Comparison of ENCODE assay signal across 35 mouse cellular contexts in genomic region chr6:41911625-41912024, GRCm38 (mm10). TPM values are rescaled to one million over a fixed set of nuclear protein-coding genes. Genes with fewer than 3 reads are reported as not detected.
DNase-seq lines count a peak whose midpoint lies in the region; ATAC-seq and TF ChIP-seq lines count a peak whose summit lies in the region.
"Had no signal": no experiment of that assay in that cellular context is flagged by ENCODE, and none has a peak within 500 bp of the region (broad histone marks: within the 10 kb centered on the region; RNA-seq: fewer than 3 reads in every experiment).

No protein-coding gene starts in this region.

- H3K9me3 ChIP-seq in forebrain, postnatal 0 days (ENCODE audit: low read length), result no peaks in the 10 kb centered on the region
- no peaks in the 10 kb centered on the region for H3K9me3 ChIP-seq in forebrain, embryonic 12.5 days
- H3K9me3 ChIP-seq: forebrain, embryonic 13.5 days; heart, embryonic 10.5 days; heart, embryonic 13.5 days had no signal

- no peak overlapping the region for H3K9ac ChIP-seq in forebrain, postnatal 0 days
- H3K9ac ChIP-seq in forebrain, embryonic 12.5 days, result no peak overlapping the region
- H3K9ac ChIP-seq: forebrain, embryonic 13.5 days; heart, embryonic 13.5 days; hindbrain, embryonic 14.5 days had no signal

- 70% methylated on average over 5 of the region's 5 CpGs for WGBS in forebrain, postnatal 0 days
- 82% methylated on average over 5 of the region's 5 CpGs for WGBS in forebrain, embryonic 12.5 days

- TF ChIP-seq CTCF in forebrain, postnatal 0 days (IDR thresholded peaks at IDR 0.05; ENCODE audit: low read depth), result no peak

- no peak overlapping the region for H3K4me2 ChIP-seq in forebrain, postnatal 0 days (ENCODE audit: low read depth)
- H3K4me2 ChIP-seq in forebrain, embryonic 12.5 days, result no peak overlapping the region
- H3K4me2 ChIP-seq: forebrain, embryonic 13.5 days; heart, embryonic 13.5 days; hindbrain, embryonic 14.5 days had no signal

- no peaks in the 10 kb centered on the region for H3K36me3 ChIP-seq in forebrain, postnatal 0 days (ENCODE audit: insufficient read depth)
- H3K36me3 ChIP-seq in forebrain, embryonic 12.5 days (replicated peaks), result no peaks in the 10 kb centered on the region
- H3K36me3 ChIP-seq: heart, embryonic 10.5 days; heart, embryonic 13.5 days had no signal

- DNase-seq in forebrain, postnatal 0 days, result peak; percentile 46
- peak; percentile 66 for DNase-seq in adipocyte (ENCODE audit: low spot score)
- peak; percentile 19 for DNase-seq in brain, adult 2 months (ENCODE audit: low read depth, low spot score)
- peak; percentile 84 for DNase-seq in gonadal fat pad, adult 2 months (ENCODE audit: low read depth)
- DNase-seq in T-cell, adult 2 months (ENCODE audit: low spot score), result no peak
- DNase-seq: adrenal gland, postnatal 10 days; adrenal gland, postnatal 36 days; cerebellum, adult 18-20 months; cerebellum, adult 9-11 months; gastrocnemius, adult 2 months; gastrocnemius, postnatal 14 days; heart, adult 18-20 months; heart, postnatal 14 days; heart, postnatal 4 days; kidney, adult 18-20 months had no signal

- H3K27ac ChIP-seq in forebrain, postnatal 0 days (ENCODE audit: low read depth, low read length), result no peak overlapping the region
- H3K27ac ChIP-seq in forebrain, embryonic 12.5 days, result no peak overlapping the region
- H3K27ac ChIP-seq: forebrain, embryonic 13.5 days; gastrocnemius, adult 2 months; heart, embryonic 10.5 days; heart, embryonic 13.5 days; hindbrain, embryonic 14.5 days; hindbrain, postnatal 0 days had no signal

- H3K4me3 ChIP-seq in forebrain, postnatal 0 days (ENCODE audit: low read depth, low read length), result no peak overlapping the region
- no peak overlapping the region for H3K4me3 ChIP-seq in forebrain, embryonic 12.5 days (replicated peaks)
- H3K4me3 ChIP-seq: forebrain, embryonic 13.5 days; gastrocnemius, adult 2 months; heart, embryonic 10.5 days; heart, embryonic 13.5 days had no signal

- peak; percentile 51; the same call in 1 of the 2 replicates for ATAC-seq in forebrain, postnatal 0 days
- no peak for ATAC-seq in forebrain, embryonic 12.5 days (ENCODE audit: low FRiP score)
- ATAC-seq: activated CD4-positive, CD25-positive, alpha-beta regulatory T cell, adult 4 months; CD4-positive, CD25-positive, alpha-beta regulatory T cell, adult 4 months; forebrain, embryonic 13.5 days; forebrain, embryonic 16.5 days; hindbrain, postnatal 0 days; inflammation-experienced regulatory T-cells, adult 6 months; intestine, embryonic 16.5 days had no signal

- H3K4me1 ChIP-seq in forebrain, postnatal 0 days (ENCODE audit: insufficient read depth), result no peaks in the 10 kb centered on the region
- no peaks in the 10 kb centered on the region for H3K4me1 ChIP-seq in forebrain, embryonic 12.5 days
- H3K4me1 ChIP-seq: forebrain, embryonic 13.5 days; heart, embryonic 10.5 days; heart, embryonic 13.5 days had no signal

- H3K27me3 ChIP-seq in forebrain, postnatal 0 days (ENCODE audit: insufficient read depth, low read length), result no peaks in the 10 kb centered on the region
- no peaks in the 10 kb centered on the region for H3K27me3 ChIP-seq in forebrain, embryonic 12.5 days
- H3K27me3 ChIP-seq: forebrain, embryonic 13.5 days; heart, embryonic 13.5 days had no signal

RNA-seq across cellular contexts. Expression of gene Sval1, which starts 39.8 kb away (rescaled TPM):
- not detected in 2 replicates for total RNA-seq in forebrain, postnatal 0 days (2014; rRNA removed)
- polyA plus RNA-seq in forebrain, postnatal 0 days (2015; fragmentation: Nextera tagmentation; extraction: Ambion mirVana), result not detected in 2 replicates
- polyA plus RNA-seq in forebrain, embryonic 12.5 days (2016; fragmentation: Nextera tagmentation; extraction: Ambion mirVana), result not detected in 2 replicates
- polyA plus RNA-seq in gonadal fat pad, adult 2 months (2012; rRNA removed), result not detected in 2 replicates
- total RNA-seq: adrenal gland, adult 18-20 months; adrenal gland, postnatal 10 days; adrenal gland, postnatal 36 days; gastrocnemius, adult 2 months; gastrocnemius, postnatal 14 days; gastrocnemius, postnatal 4 days; heart, adult 18-20 months; heart, postnatal 14 days; heart, postnatal 4 days; hindbrain, postnatal 0 days; MEL had no signal
- polyA plus RNA-seq: activated CD4-positive, CD25-positive, alpha-beta regulatory T cell, adult 4 months; C2C12; CD4-positive, CD25-positive, alpha-beta regulatory T cell, adult 4 months; embryonic facial prominence, embryonic 11.5 days; embryonic facial prominence, embryonic 14.5 days; forebrain, embryonic 13.5 days; forebrain, embryonic 16.5 days; frontal cortex, adult 2 months; heart, embryonic 10.5 days; heart, embryonic 13.5 days; heart, embryonic 16.5 days; hindbrain, embryonic 11.5 days; hindbrain, embryonic 14.5 days; hindbrain, postnatal 0 days; inflammation-experienced regulatory T-cells, adult 6 months had no signal

RNA-seq across cellular contexts. Expression of gene Sval3, which starts 56.3 kb away (rescaled TPM):
- not detected in 2 replicates for total RNA-seq in forebrain, postnatal 0 days (2014; rRNA removed)
- not detected in 2 replicates for polyA plus RNA-seq in forebrain, postnatal 0 days (2015; fragmentation: Nextera tagmentation; extraction: Ambion mirVana)
- polyA plus RNA-seq in forebrain, embryonic 12.5 days (2016; fragmentation: Nextera tagmentation; extraction: Ambion mirVana), result not detected in 2 replicates
- not detected in 2 replicates for polyA plus RNA-seq in gonadal fat pad, adult 2 months (2012; rRNA removed)
- total RNA-seq: adrenal gland, adult 18-20 months; adrenal gland, postnatal 10 days; adrenal gland, postnatal 36 days; gastrocnemius, adult 2 months; gastrocnemius, postnatal 14 days; gastrocnemius, postnatal 4 days; heart, adult 18-20 months; heart, postnatal 14 days; heart, postnatal 4 days; hindbrain, postnatal 0 days; MEL had no signal
- polyA plus RNA-seq: activated CD4-positive, CD25-positive, alpha-beta regulatory T cell, adult 4 months; C2C12; CD4-positive, CD25-positive, alpha-beta regulatory T cell, adult 4 months; embryonic facial prominence, embryonic 11.5 days; embryonic facial prominence, embryonic 14.5 days; forebrain, embryonic 13.5 days; forebrain, embryonic 16.5 days; frontal cortex, adult 2 months; heart, embryonic 10.5 days; heart, embryonic 13.5 days; heart, embryonic 16.5 days; hindbrain, embryonic 11.5 days; hindbrain, embryonic 14.5 days; hindbrain, postnatal 0 days; inflammation-experienced regulatory T-cells, adult 6 months; intestine, embryonic 16.5 days had no signal

RNA-seq across cellular contexts. Expression of gene Sval2, which starts 58.8 kb away (rescaled TPM):
- not detected in 2 replicates for total RNA-seq in forebrain, postnatal 0 days (2014; rRNA removed)
- polyA plus RNA-seq in forebrain, postnatal 0 days (2015; fragmentation: Nextera tagmentation; extraction: Ambion mirVana), result 0.26 TPM in 1 of 2 replicates, not detected in the other
- not detected in 2 replicates for polyA plus RNA-seq in forebrain, embryonic 12.5 days (2016; fragmentation: Nextera tagmentation; extraction: Ambion mirVana)
- not detected in 2 replicates for polyA plus RNA-seq in gonadal fat pad, adult 2 months (2012; rRNA removed)
- total RNA-seq: adrenal gland, adult 18-20 months; adrenal gland, postnatal 10 days; adrenal gland, postnatal 36 days; gastrocnemius, adult 2 months; gastrocnemius, postnatal 14 days; gastrocnemius, postnatal 4 days; heart, adult 18-20 months; heart, postnatal 14 days; heart, postnatal 4 days; hindbrain, postnatal 0 days; MEL had no signal
- polyA plus RNA-seq: activated CD4-positive, CD25-positive, alpha-beta regulatory T cell, adult 4 months; C2C12; CD4-positive, CD25-positive, alpha-beta regulatory T cell, adult 4 months; embryonic facial prominence, embryonic 11.5 days; embryonic facial prominence, embryonic 14.5 days; forebrain, embryonic 13.5 days; forebrain, embryonic 16.5 days; frontal cortex, adult 2 months; heart, embryonic 10.5 days; heart, embryonic 13.5 days; heart, embryonic 16.5 days; hindbrain, embryonic 11.5 days; hindbrain, embryonic 14.5 days; hindbrain, postnatal 0 days; inflammation-experienced regulatory T-cells, adult 6 months; intestine, embryonic 16.5 days had no signal
